Comparison of ENCODE assay signal across 8 mouse cellular contexts in genomic region chr13:52818760-52819159, GRCm38 (mm10).
A peak's percentile ranks its signal among the peaks of the same experiment; 100 is the strongest.
DNase-seq lines count a peak whose midpoint lies in the region; ATAC-seq and TF ChIP-seq lines count a peak whose summit lies in the region.

No protein-coding gene starts in this region.

- ATAC-seq in cerebellum, adult (ENCODE audit: insufficient number of reproducible peaks, low FRiP score, low TSS enrichment) = peak; percentile 41
- ATAC-seq in lung, embryonic 14.5 days (ENCODE audit: insufficient read depth) = 0 out of 2 replicates have a peak, but pooled peaks have one; percentile 35

- no peaks in the 10 kb centered on the region for H3K9me3 ChIP-seq in lung, embryonic 14.5 days (ENCODE audit: low read depth, low read length)

- H3K4me3 ChIP-seq in lung, embryonic 14.5 days (ENCODE audit: low read depth, low read length) = no peak overlapping the region

- TF ChIP-seq CTCF in lung, embryonic 14.5 days (IDR thresholded peaks at IDR 0.05; ENCODE audit: low read depth) = no peak

- H3K27me3 ChIP-seq in lung, embryonic 14.5 days (ENCODE audit: insufficient read depth, low read length) = no peaks in the 10 kb centered on the region

- no peak for DNase-seq in cerebellum, postnatal 4 days (ENCODE audit: low spot score in 2 of 2)
- DNase-seq in cerebellum, adult 18-20 months = peak; percentile 72 to 83
- DNase-seq in gastrocnemius, postnatal 25 days = peak; percentile 70
- peak; percentile 31 for DNase-seq in kidney, adult 18-20 months
- peak; percentile 69 for DNase-seq in lung, embryonic 14.5 days
- DNase-seq in thymus, adult 18-20 months = no peak
- DNase-seq in layer of hippocampus, postnatal 10 days (ENCODE audit: low spot score in 2 of 2) = no peak

- no peak overlapping the region for H3K9ac ChIP-seq in lung, embryonic 14.5 days

- 0 out of 2 replicates have a peak overlapping the region, but pooled peaks have one; percentile 10 for H3K4me2 ChIP-seq in lung, embryonic 14.5 days

- 18% methylated on average over 3 of the region's 3 CpGs for WGBS in lung, embryonic 14.5 days

- H3K4me1 ChIP-seq in lung, embryonic 14.5 days (ENCODE audit: insufficient read depth) = peaks cover 40% of the 10 kb centered on the region

- H3K36me3 ChIP-seq in lung, embryonic 14.5 days (ENCODE audit: insufficient read depth) = no peaks in the 10 kb centered on the region

- H3K27ac ChIP-seq in lung, embryonic 14.5 days (ENCODE audit: low read depth) = peak overlapping the region; percentile 81; the same call in 1 of the 2 replicates

Comparison
In these comparisons a context has a peak if more than half of its experiments do, and no peak if none do; other contexts are left out.
1. DNase-seq: peak in cerebellum, adult 18-20 months (2 of 2), gastrocnemius, postnatal 25 days (single experiment), kidney, adult 18-20 months (single experiment) and lung, embryonic 14.5 days (single experiment); none in cerebellum, postnatal 4 days (0 of 2), thymus, adult 18-20 months (0 of 2) and layer of hippocampus, postnatal 10 days (0 of 2).